Mouse (Mus musculus): ENCODE results near the gene Tmem45b. TPM values are rescaled to one million over a fixed set of nuclear protein-coding genes. Genes with fewer than 3 reads are reported as not detected.

Tmem45b gene
- total RNA-seq, 2 experiments from 2014 or later: 0.22 to 1.8 TPM

- DNase-seq: peak in 1 of 2 experiments; percentile 33
- intact Hi-C loops (cut with DNase I): loop anchor here (2.0 kb wide), 1 partner anchor 138 kb away; no protein-coding TSS in a partner anchor
Observed at GRCm38 (mm10) chr9:31405217-31405616, 59.0 kb downstream of the Tmem45b start.

DNA sequence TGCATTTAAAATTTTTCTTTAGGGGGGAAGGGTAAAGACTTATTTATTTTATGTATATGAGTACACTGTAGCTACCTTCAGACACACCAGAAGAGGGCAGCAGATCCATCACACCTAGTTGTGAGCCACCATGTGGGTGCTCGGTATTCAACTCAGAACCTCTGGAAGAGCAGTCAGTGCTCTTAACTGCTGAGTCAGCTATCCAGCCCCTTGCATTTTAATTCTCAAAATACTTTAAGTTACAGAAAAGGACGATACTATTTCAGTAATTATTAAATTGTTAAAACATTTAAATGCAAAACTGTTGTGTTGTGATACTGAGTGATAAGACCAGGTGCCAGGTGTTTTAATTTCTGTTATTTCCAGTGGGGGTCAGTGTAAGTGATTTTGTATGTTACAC, 60.0 kb downstream of the Tmem45b start:
- intact Hi-C loops (cut with DNase I): loop anchor here (2.0 to 5.0 kb wide), 2 partner anchors 138 to 252 kb away; no protein-coding TSS in a partner anchor
- no peak for DNase-seq

DNA sequence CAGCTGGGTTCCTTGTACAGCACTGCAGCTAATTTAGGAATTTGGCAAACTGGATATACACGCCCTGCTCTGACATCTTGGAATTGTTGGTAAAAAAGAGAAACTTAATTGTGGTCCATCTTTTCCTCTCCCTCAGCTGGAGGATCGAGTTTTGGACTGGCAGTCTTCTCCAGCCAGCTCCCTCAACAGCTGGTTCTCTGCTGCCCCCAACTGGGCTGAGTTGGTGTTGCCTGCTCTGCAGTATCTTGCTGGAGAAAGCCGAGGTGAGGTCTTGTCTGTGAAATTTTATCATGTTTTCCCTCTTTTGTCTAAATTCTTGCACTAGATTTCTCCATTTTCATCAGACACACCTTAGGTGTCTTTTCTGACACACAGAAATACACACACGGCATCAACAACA, 63.8 kb downstream of the Tmem45b start:
- intact Hi-C loops (cut with DNase I): loop anchor here (5.0 kb wide), 1 partner anchor 248 kb away; no protein-coding TSS in a partner anchor
- peak; percentile 74 to 87 for DNase-seq

DNA sequence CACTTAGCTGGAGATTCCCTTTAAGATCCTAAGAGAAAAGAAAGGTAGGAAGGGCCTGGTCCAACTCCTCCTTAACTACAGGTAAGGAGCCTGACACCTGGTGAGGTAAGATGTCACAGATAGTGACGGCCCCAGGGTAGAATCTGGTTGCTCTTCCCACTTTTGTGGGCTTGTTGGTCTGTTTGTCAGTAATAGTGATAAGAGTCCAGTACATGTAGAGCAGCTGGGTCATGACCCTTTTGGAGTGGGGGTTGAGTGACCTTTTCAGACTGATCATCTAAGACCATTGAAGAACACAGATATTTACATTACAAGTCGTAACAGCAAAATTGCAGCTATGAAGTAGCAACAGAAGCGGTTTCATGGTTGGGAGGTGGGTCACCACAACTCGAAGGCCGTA, 77.1 kb downstream of the Tmem45b start:
- intact Hi-C loops (cut with DNase I): no loop called here
- DNase-seq: no peak

DNA sequence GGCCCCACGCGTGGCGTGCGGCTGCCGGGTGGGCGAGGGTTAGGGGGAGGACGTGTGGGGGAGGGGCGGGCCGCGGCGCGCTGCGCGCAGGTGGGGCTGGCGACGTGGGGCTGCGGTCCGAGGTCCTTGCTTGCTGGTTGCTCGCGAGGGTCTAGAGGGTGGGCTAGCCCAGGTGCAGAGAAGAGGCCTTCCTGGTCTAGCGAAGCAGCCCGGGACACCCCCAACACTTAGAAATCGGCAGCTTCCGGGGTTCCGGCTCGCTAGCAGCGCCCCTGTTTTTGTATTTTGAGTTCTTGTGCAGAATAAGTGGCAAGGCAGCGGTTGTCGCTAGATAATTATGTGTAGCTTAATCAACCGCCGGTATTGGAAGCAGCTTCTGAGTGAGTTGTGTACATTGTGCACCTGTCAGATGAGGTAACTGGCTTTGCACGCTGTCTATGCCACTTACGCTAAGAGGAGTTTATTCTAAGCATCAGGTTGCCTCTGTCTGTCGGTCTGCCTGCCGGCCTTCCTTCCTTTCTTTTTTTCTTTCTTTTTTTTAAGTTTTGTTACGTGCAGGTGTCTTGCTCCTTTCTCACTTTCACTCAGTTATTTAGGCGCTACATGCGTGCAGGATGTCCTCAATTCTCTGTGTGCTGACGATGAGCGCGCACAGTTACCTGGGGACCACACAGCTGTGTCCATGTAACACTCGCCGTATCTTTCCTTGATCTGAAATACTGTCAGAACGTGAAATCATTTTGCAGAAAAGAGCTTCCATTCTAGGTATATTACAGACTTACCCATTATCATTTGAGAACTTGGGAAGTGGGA, 77.7 kb downstream of the Tmem45b start:
- intact Hi-C loops (cut with DNase I): no loop called here
- no peak for DNase-seq

- peak; percentile 96 to 97 for DNase-seq
- intact Hi-C loops (cut with DNase I): no loop called here
Observed at GRCm38 (mm10) chr9:31385947-31386354, 78.3 kb downstream of the Tmem45b start, which contains the start of gene Nfrkb. Nfrkb (plus strand) TSS chr9:31386192.

DNA sequence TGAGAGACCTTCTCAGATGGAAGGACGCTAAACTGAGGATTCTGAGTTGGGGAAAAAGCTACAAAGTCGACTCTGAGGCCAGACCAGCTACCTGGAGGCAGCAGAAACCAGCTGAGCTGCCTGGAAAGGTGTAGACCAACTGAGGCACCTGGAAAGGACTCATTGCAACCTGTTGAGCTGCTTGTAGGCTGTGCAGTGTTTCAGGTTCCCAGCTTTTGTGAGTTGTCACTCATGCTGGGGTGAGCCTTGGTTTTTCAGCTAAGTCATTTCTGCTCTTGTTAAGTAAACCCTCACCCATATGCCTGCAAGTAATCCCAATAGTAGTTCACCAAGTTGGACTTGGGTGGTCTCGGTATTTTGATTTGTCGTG, 78.8 kb downstream of the Tmem45b start:
- intact Hi-C loops (cut with DNase I): no loop called here
- DNase-seq: peak in 1 of 2 experiments; percentile 9

GRCm38 (mm10) chr9:31384786-31385499, 79.3 kb downstream of the Tmem45b start:
- peak in 1 of 2 experiments; percentile 7 for DNase-seq
- intact Hi-C loops (cut with DNase I): no loop called here

GRCm38 (mm10) chr9:31376661-31377060, 87.6 kb downstream of the Tmem45b start:
- DNase-seq: no peak
- intact Hi-C loops (cut with DNase I): no loop called here

Other genes with a start within 250 kb of the Tmem45b start
- gene Prdm10, start 183.9 kb downstream of the Tmem45b start, total RNA-seq (2021): 1 to 10 TPM; 5.2 to 6.0 TPM
- 10 to 100 TPM; 16.0 to 17.8 TPM for gene Nfrkb, start 78.3 kb downstream of the Tmem45b start, total RNA-seq (2021)

Measured in heart, postnatal 10 days (tissue).